Mouse (Mus musculus): Measurements from ENCODE around the gene Atg9a.

DNA sequence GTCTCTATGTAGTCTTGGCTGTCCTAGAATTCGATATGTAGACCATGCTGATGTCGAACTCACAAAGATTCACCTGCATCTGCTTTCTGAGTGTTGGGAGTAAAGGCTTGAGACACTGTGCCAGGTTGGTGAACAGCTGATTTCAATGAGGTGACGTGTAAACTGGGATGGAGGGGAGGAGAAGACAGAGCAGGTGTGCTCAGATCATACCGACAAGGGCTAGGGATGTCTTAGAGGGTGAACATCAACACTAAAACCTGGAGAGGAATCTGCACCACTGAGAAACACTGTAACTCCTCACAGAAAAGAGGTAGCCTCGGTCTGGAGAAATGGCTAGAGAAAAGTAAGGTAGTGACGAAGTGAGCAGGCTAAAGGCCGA, 23.9 kb downstream of the Atg9a start:
- TF ChIP-seq CTCF (IDR thresholded peaks at IDR 0.05; ENCODE audit: low read depth, low read length) (no peak), GATA1 (IDR thresholded peaks at IDR 0.05; ENCODE audit: borderline replicate concordance, low read length) (no peak)
